Mouse (Mus musculus): ENCODE results near the gene Prr18.

Prr18 gene

DNA sequence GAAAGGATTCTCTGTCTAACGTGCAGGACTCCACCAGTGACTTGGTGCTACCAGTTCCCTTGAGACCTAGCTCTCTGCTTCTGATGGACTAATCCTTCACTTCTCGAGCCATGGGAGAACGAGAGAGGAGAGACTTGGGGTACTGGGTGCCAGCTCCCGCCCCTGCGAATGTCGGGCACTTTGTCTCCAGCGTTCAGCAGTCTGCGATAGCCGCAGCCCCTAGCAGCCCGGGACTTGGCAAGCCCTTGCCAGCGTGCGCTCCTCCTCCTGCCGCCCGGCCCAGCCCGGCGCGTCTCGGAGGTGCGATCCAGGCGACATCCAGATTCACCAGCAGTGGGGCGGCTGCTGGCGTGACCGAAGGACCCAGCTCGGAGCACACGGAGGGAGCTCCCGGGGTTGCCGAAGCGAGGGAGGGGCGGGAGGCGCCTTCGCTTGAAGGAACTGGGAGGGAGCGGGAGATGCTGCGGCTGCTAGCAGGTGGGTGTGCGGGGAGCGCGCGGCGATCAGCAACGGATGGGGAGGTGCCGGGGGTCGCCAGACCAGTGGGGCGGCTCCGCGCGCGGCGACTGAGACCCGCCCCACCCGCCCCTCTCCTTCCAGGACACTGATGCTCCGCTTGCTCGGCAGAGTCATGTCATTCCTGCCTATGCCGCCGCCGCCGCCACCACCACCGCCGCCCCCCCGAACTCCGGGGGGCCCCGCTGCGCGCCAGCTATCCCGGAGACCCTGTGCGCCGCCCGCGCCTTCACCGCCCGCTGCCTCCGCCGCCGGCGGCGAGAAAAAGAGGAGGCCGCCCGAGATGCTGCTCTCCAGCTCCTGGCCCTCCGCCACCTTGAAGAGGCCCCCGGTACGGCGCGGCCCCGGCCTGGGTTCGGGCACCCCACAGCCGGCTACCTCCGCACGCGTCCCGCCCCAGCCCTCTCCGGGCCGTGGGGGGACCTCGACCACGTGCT lies 3.4 kb downstream of the Prr18 start:
- DNase-seq (ENCODE audit: low spot score in 2 of 2) = no peak

- DNase-seq (ENCODE audit: low spot score in 2 of 2) = no peak
Measured at GRCm38 (mm10) chr17:8341360-8341963, 4.2 kb downstream of the Prr18 start.

DNA sequence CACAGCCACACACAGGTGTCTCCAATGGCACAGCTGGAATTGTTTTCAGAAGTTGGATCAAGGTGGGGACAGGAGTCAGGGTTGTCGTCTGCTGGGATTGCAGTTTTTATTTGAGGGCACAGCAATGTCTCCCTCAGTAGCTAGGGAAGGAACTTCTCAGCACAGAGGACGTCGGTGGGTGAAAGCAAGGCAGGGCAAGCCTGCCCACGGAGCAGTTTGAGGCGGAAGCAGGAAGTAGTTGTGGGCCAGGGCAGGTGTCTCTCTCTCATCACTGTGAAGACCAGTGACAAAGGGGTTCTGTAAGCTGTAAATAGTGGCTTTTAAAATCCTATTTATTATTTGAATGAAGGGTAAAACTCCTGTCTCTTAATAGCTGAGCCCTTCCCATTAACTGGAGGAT lies 5.4 kb downstream of the Prr18 start:
- peak in 1 of 2 experiments; percentile 17 for DNase-seq (ENCODE audit: low spot score in 2 of 2)

DNA sequence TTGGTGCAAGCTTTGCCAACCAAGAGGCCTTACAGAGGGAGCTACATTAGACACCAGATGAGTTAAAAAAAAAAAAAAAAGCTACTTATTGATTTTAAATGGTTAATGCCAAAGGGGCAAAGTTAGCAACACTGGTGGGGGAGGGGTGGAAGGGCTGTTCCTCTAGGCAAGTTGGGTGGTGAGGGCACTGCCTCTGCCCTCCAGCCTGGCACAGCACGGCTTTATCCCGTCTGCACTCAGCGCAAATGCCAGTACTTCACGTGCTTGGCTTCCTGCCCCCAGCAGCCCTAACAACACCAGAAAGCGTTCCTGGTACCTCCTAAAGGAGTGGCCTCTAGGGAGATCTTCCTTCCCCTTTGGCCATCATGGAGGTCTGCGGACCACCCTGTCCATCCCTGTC lies 6.2 kb downstream of the Prr18 start:
- no peak for DNase-seq (ENCODE audit: low spot score in 2 of 2)

DNA sequence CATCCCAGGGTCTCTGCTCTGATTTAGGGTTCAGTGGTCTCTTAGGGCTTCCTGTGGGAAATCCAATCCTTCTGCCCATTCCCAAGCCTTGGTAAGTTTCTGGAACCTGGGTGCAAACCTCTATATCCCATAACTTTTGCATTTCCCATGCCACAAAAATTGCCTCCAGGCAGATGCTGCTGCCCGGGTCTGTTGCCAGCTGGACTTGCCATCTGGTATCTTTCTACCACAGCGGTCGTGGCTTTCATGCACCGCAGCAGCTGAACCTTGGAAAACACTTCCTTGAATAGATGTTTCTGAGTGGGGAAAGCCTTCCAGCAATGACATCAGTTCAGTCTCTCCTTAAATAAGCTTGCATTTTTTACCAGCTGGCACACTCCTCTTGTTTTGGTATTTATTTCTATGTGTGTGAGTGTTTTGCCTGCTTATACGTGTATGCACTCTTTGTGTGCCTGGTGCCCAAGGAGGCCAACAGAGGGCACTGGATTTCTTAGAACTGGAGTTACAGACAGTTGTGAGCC lies 10.6 kb downstream of the Prr18 start:
- no peak for DNase-seq (ENCODE audit: low spot score in 2 of 2)

GRCm38 (mm10) chr17:8348941-8349340 lies 11.7 kb downstream of the Prr18 start:
- DNase-seq (ENCODE audit: low spot score in 2 of 2) = no peak

- no peak for DNase-seq (ENCODE audit: low spot score in 2 of 2)
Measured at GRCm38 (mm10) chr17:8351088-8351487, 13.8 kb downstream of the Prr18 start.

- no peak for DNase-seq (ENCODE audit: low spot score in 2 of 2)
Measured at GRCm38 (mm10) chr17:8355692-8356091, 18.4 kb downstream of the Prr18 start, which contains the start of gene T2. Gene T2, plus strand, starts transcription at chr17:8355992.

DNA sequence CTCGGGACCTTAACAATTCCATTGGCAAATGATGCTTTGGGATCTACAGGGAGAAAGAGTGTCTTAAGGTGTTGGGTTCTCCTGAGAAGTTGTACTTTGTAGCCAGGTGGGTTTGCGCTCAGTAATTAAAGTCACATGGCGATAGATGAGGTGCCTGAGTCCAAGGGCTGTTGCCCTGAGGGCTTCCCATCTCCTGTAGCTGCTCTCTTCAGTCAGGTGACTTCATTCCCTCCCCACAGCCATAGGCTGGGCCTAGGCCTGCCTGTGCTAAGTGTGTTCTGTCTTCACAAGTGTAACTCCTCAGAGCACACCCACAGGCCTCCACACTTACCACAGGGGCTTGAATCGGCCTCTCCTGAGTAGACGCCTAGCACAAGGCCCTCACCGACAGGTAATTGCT lies 20.2 kb downstream of the Prr18 start:
- no peak for DNase-seq (ENCODE audit: low spot score in 2 of 2)

GRCm38 (mm10) chr17:8360876-8361275 lies 23.6 kb downstream of the Prr18 start:
- no peak for DNase-seq (ENCODE audit: low spot score in 2 of 2)

GRCm38 (mm10) chr17:8361281-8362103 lies 24.2 kb downstream of the Prr18 start:
- DNase-seq (ENCODE audit: low spot score in 2 of 2) = no peak

DNA sequence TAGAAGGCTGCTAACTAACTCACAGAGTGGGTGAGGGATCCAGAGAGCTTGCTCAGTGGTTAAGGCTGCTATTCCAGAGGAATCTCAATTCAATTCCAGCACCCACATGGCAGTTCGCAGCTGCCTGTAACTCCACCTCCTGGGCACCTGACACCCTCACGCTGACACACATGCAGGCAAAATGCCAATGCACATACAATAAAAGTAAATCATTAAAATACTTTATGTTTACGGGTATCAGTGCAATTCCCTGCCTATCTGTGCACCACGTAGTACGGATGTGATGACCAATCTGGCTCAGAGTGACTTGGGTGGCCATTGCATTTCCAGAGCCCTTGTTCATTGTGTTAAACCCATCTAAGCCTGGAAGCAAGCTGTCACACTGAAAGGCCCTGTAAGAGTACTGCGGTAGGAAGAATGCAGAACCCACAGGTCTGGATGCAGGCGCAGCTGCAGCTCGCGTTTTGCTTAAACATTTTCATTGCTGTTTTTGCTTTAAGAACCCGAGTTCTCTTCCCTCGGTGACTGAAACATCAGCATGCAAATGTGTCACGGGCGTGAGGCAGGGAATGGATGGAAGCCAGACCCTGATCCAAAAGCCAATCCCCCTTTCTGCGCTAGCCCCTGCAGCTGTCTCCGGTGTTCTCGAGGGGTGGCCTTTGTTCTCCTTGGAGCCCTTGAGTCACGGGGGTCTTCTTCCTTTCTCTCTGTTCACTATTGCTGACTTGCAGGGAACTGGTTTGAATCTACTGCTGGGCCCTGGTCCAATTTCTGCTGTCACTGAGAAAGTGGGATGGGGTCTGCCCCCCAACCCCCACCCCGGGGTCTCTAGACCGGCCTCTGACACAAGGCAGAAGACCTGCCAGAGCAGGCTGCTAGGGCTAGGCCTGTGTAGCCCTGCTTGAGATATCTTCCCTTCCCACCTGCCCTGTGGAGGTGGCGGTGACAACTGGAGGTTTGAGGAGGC lies 30.5 kb downstream of the Prr18 start:
- DNase-seq (ENCODE audit: low spot score in 2 of 2) = no peak

DNA sequence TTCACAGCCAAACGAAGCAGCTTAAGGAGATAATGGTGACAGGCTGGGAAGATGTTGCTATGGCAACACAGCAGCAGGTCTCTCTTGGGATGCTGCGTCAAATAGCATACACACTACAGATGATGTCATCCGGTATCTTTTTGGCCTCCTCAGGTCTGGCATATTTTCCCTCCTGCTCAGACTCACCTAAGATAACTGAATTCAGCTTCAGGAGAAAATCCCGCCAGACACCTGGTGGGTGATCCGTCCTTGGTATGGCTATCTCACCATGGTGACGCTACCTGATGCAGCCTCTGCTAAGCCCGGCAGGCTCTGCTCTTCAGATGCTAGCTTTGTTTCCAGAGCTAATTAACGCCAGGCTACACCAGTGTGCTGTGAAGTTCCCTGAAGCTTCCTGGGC lies 31.3 kb downstream of the Prr18 start:
- no peak for DNase-seq (ENCODE audit: low spot score in 2 of 2)

DNA sequence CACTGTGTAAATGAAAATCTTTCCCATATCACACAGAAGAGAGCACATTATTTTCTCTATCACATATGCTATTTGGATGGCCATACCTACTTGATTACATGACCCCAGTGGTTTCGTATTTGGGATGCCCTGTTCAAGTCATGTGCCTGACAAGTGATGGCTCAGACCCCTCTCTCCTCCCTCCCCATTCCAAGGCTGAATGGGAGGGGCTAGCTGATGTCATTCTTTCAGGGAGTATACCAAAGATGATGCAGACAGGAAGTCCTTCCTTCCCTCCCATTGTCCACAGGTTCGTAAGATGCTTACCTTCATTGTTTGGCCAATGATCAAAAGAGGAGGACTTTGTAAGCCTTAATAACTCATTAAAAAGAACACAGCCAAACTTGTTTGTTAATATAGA lies 31.9 kb downstream of the Prr18 start:
- DNase-seq (ENCODE audit: low spot score in 2 of 2) = no peak

DNA sequence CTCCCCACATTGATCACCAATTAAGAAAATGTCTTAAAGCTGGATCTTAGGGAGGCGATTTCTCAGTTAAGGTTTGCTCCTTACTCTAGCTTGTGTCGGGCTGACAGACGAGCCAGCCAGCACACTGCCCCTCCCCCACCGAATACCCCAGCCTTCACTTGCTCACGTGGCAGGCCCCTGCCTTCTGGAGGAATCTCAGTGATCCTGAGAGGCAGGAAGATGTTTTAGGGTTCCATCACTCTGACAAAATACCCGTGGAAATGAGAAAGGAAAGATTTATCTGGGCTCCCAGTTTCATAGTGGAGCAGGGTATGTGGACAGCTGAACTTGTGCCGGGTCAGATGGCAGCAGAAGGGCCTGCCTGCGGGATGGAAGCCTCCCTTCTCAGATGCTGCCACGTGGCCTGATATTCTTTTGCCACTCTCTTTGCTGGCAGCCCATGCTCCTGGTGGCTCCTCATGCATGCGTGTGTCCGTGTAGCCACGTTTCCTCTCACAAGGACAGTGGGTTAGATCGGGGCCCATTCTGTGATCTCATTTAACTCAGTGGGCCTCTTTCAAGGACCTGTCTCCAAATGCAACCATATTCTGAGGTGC lies 33.5 kb downstream of the Prr18 start:
- DNase-seq (ENCODE audit: low spot score in 2 of 2) = no peak

DNA sequence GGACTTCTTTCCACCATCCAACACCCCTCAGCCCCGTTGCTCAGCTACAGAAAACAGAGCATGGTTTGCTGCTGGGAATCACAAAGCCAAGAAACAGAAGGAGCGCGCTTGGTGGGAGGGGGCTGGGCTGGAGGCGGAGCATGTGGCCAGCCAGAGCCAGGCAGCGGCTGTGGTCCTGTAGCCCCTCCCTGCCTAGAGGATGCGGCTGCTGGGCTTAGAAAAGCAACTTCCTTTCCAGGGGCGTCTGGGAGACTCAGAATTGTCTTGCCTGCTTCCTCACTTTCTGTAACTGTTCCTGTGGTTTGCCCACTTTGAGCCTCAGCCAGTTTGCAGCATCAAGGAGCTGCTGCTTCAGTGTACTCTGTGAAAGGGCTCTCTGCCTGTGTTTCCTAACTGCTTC lies 34.6 kb downstream of the Prr18 start:
- peak; percentile 40 for DNase-seq (ENCODE audit: low spot score in 2 of 2)

GRCm38 (mm10) chr17:8372286-8373046 lies 35.2 kb downstream of the Prr18 start:
- peak; percentile 60 to 70 for DNase-seq (ENCODE audit: low spot score in 2 of 2)

- DNase-seq (ENCODE audit: low spot score in 2 of 2) = no peak
Measured at GRCm38 (mm10) chr17:8377298-8377697, 40.0 kb downstream of the Prr18 start.

DNA sequence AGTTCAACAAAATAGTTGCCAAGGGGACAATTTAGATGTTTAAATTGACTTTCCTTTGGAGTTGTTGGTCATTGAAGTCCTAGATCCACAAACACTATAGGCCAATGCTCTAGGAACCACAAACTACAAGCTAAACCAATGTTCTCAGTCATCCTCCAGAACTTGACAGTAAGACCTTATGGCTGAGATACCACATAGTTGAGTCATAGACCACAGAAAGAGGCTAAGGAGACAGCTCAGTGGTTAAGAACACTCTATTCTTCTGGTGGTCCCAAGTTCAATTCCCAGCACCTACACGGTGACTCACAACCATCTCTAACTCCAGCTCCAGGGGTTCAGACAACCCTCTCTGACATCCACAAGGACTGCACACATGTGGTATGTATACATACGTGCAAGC lies 48.2 kb downstream of the Prr18 start:
- DNase-seq (ENCODE audit: low spot score in 2 of 2) = no peak

- DNase-seq (ENCODE audit: low spot score in 2 of 2) = peak in 1 of 2 experiments; percentile 6
Measured at GRCm38 (mm10) chr17:8388463-8388862, 51.2 kb downstream of the Prr18 start.

All from spleen, postnatal 36 days (tissue).